Mouse (Mus musculus) left cerebral cortex, postnatal 4 days (tissue): Measurements from ENCODE around the gene Rxfp4. TPM values are rescaled to one million over a fixed set of nuclear protein-coding genes. Genes with fewer than 3 reads are reported as not detected.

Experiments used
- DNase-seq: peaks from one replicate; pipeline ENCODE4 v3.0.0-alpha.2; 2022
- intact Hi-C: fragments of 180-260 bp; cut with DNase I; formaldehyde crosslinking; loops from one replicate; pipeline ENCODE4 v1.15.1; 2025
- total RNA-seq, 2 experiments: library from RNA; stranded (reverse); gene quantifications; 2 replicates each; pipeline ENCODE4 v1.2.3; 2021

Rxfp4 gene
- total RNA-seq, result not detected

GRCm38 (mm10) chr3:88652846-88653515 is at the start of gene Rxfp4:
TSS of gene Rxfp4 (minus strand) at chr3:88653142.
- DNase-seq, result no peak
- intact Hi-C loops, result no loop called here

GRCm38 (mm10) chr3:88701222-88701621 is 48.3 kb upstream of the Rxfp4 start:
- intact Hi-C loops, result no loop called here
- no peak for DNase-seq

- intact Hi-C loops, result no loop called here
- DNase-seq, result no peak
Observed at GRCm38 (mm10) chr3:88700247-88700646, 47.3 kb upstream of the Rxfp4 start.

GRCm38 (mm10) chr3:88698834-88699233 is 45.9 kb upstream of the Rxfp4 start:
- intact Hi-C loops, result loop anchor here (10.0 kb wide), 1 partner anchor 376 kb away; no protein-coding TSS in a partner anchor
- no peak for DNase-seq

GRCm38 (mm10) chr3:88698051-88698450 is 45.1 kb upstream of the Rxfp4 start:
- no peak for DNase-seq
- intact Hi-C loops, result loop anchor here (10.0 kb wide), 1 partner anchor 377 kb away; no protein-coding TSS in a partner anchor

GRCm38 (mm10) chr3:88695545-88695944 is 42.6 kb upstream of the Rxfp4 start:
- intact Hi-C loops, result loop anchor here (10.0 kb wide), 1 partner anchor 379 kb away; no protein-coding TSS in a partner anchor

GRCm38 (mm10) chr3:88689079-88689478 is 36.1 kb upstream of the Rxfp4 start:
- intact Hi-C loops, result no loop called here
- no peak for DNase-seq

More at GRCm38 (mm10) chr3:88695545-88695944, 42.6 kb upstream of the Rxfp4 start:
- DNase-seq, result no peak

GRCm38 (mm10) chr3:88686734-88687611 is 34.0 kb upstream of the Rxfp4 start:
- no peak for DNase-seq
- intact Hi-C loops, result no loop called here

- intact Hi-C loops, result no loop called here
- peak; percentile 60 for DNase-seq
Observed at GRCm38 (mm10) chr3:88685958-88686451, 33.1 kb upstream of the Rxfp4 start.

GRCm38 (mm10) chr3:88684980-88685941 is 32.3 kb upstream of the Rxfp4 start, which contains the start of gene Khdc4:
TSS of gene Khdc4 (plus strand) at chr3:88685803.
- DNase-seq, result peak; percentile 96
- intact Hi-C loops, result no loop called here

GRCm38 (mm10) chr3:88684236-88684979 is 31.5 kb upstream of the Rxfp4 start:
- intact Hi-C loops, result no loop called here
- no peak for DNase-seq

GRCm38 (mm10) chr3:88683814-88684213 is 30.9 kb upstream of the Rxfp4 start:
- intact Hi-C loops, result no loop called here
- DNase-seq, result no peak

GRCm38 (mm10) chr3:88677399-88677798 is 24.5 kb upstream of the Rxfp4 start:
- DNase-seq, result peak; percentile 75
- intact Hi-C loops, result no loop called here

GRCm38 (mm10) chr3:88664095-88664494 is 11.2 kb upstream of the Rxfp4 start:
- intact Hi-C loops, result no loop called here
- no peak for DNase-seq

GRCm38 (mm10) chr3:88659798-88660197 is 6.9 kb upstream of the Rxfp4 start:
- no peak for DNase-seq
- intact Hi-C loops, result no loop called here

GRCm38 (mm10) chr3:88658441-88659127 is 5.6 kb upstream of the Rxfp4 start:
- no peak for DNase-seq
- intact Hi-C loops, result no loop called here

- DNase-seq, result no peak
- intact Hi-C loops, result no loop called here
Observed at GRCm38 (mm10) chr3:88655619-88656018, 2.7 kb upstream of the Rxfp4 start.

GRCm38 (mm10) chr3:88654621-88655020 is 1.7 kb upstream of the Rxfp4 start:
- DNase-seq, result no peak
- intact Hi-C loops, result no loop called here
